Mouse (Mus musculus) MEL (cell line): ENCODE results near the gene Ndufb6. TPM values are rescaled to one million over a fixed set of nuclear protein-coding genes. Genes with fewer than 3 reads are reported as not detected.

Experiments used
- DNase-seq: peaks from one replicate; pipeline ENCODE4 v3.0.0; 2011; ENCODE audit warnings: low read depth, low spot score
- H3K27ac ChIP-seq: 2 replicates; pipeline ENCODE4 v1.5.1; 2012; ENCODE audit warnings: low read depth, mild to moderate bottlenecking, control low read depth, low read length, moderate library complexity; ENCODE audit not compliant: control insufficient read depth
- H3K27me3 ChIP-seq, 2 experiments: fragments of 150-350 bp in 1 of 2; sonication (generic) in 1 of 2; 2 replicates each; pipeline ENCODE4 v1.6.1; 2012; ENCODE audit warnings: low read length in 2 of 2, mild to moderate bottlenecking in 2 of 2, improper control_type of control experiment in 1 of 2, moderate library complexity in 1 of 2; ENCODE audit not compliant: insufficient read depth in 2 of 2, control insufficient read depth in 1 of 2
- H3K36me3 ChIP-seq, 2 experiments: 2 replicates each; pipeline ENCODE4 v1.6.1; 2012 to 2014; ENCODE audit warnings: low read length in 2 of 2, improper control_type of control experiment in 1 of 2, inconsistent platforms in 1 of 2, mild to moderate bottlenecking in 1 of 2; ENCODE audit not compliant: insufficient read depth in 2 of 2, control insufficient read depth in 1 of 2
- H3K4me1 ChIP-seq, 2 experiments: fragments of 150-350 bp in 1 of 2; sonication (generic) in 1 of 2; 2 replicates each; pipeline ENCODE4 v1.6.1; 2012; ENCODE audit warnings: low read length in 2 of 2, improper control_type of control experiment in 1 of 2, mild to moderate bottlenecking in 1 of 2; ENCODE audit not compliant: insufficient read depth in 2 of 2, control insufficient read depth in 1 of 2
- H3K4me3 ChIP-seq, 2 experiments: fragments of 150-350 bp in 1 of 2; sonication (generic) in 1 of 2; 2 replicates each; pipeline ENCODE4 v1.5.1; 2012; ENCODE audit warnings: low read depth in 2 of 2, low read length in 2 of 2, mild to moderate bottlenecking in 2 of 2, moderate library complexity in 2 of 2, control low read depth in 1 of 2, improper control_type of control experiment in 1 of 2; ENCODE audit not compliant: control insufficient read depth in 1 of 2, insufficient read depth in 1 of 2
- H3K79me2 ChIP-seq: 2 replicates; pipeline ENCODE4 v1.6.1; 2012; ENCODE audit warnings: mild to moderate bottlenecking, low read length, moderate library complexity; ENCODE audit not compliant: control insufficient read depth, poor library complexity, insufficient read depth
- H3K9ac ChIP-seq: 2 replicates; pipeline ENCODE4 v1.6.1; 2012; ENCODE audit warnings: low read depth, mild to moderate bottlenecking, control low read depth, low read length, moderate library complexity; ENCODE audit not compliant: control insufficient read depth, poor library complexity, severe bottlenecking
- H3K9me3 ChIP-seq: fragments of 150-350 bp; sonication (generic); replicated peaks from 2 replicates; pipeline ENCODE4 v1.6.1; 2012; ENCODE audit warnings: mild to moderate bottlenecking, low read length, improper control_type of control experiment, moderate library complexity; ENCODE audit not compliant: insufficient read depth
- BHLHE40 ChIP-seq: IDR thresholded peaks from 2 replicates; pipeline ENCODE4 v1.6.1; 2012; ENCODE audit warnings: low read depth, mild to moderate bottlenecking, inconsistent platforms, low read length, improper control_type of control experiment, borderline replicate concordance
- CTCF ChIP-seq, 3 experiments: IDR thresholded peaks in 2 of 3; conservative IDR thresholded peaks in 1 of 3; 2 replicates each; pipeline ENCODE4 v1.5.1; 2011 to 2012; ENCODE audit warnings: low read length in 3 of 3, low read depth in 2 of 3, mild to moderate bottlenecking in 2 of 3, improper control_type of control experiment in 1 of 3, inconsistent platforms in 1 of 3, mixed read lengths in 1 of 3, moderate library complexity in 1 of 3; ENCODE audit not compliant: control insufficient read depth in 1 of 3, insufficient read depth in 1 of 3, poor library complexity in 1 of 3, severe bottlenecking in 1 of 3
- EP300 ChIP-seq, 2 experiments: IDR thresholded peaks; 2 replicates each; pipeline ENCODE4 v1.6.1; 2011; ENCODE audit warnings: improper control_type of control experiment in 2 of 2, low read length in 2 of 2, low read depth in 1 of 2, mild to moderate bottlenecking in 1 of 2
- ETS1 ChIP-seq: IDR thresholded peaks from 2 replicates; pipeline ENCODE4 v1.6.1; 2012; ENCODE audit warnings: low read depth, mild to moderate bottlenecking, inconsistent platforms, low read length, improper control_type of control experiment, moderate library complexity
- GABPA ChIP-seq: IDR thresholded peaks from 2 replicates; pipeline ENCODE4 v1.6.1; 2012; ENCODE audit warnings: low read depth, mild to moderate bottlenecking, inconsistent platforms, low read length, improper control_type of control experiment, moderate library complexity
- GATA1 ChIP-seq: IDR thresholded peaks from 2 replicates; pipeline ENCODE4 v1.6.1; 2011; ENCODE audit warnings: low read depth, low read length, improper control_type of control experiment
- HCFC1 ChIP-seq: IDR thresholded peaks from 2 replicates; pipeline ENCODE4 v1.6.1; 2012; ENCODE audit warnings: low read depth, mild to moderate bottlenecking, inconsistent platforms, low read length, improper control_type of control experiment, moderate library complexity
- MAFK ChIP-seq: IDR thresholded peaks from 2 replicates; pipeline ENCODE4 v1.6.1; 2011; ENCODE audit warnings: low read depth, mild to moderate bottlenecking, low read length, improper control_type of control experiment, borderline replicate concordance
- MAX ChIP-seq: IDR thresholded peaks from 2 replicates; pipeline ENCODE4 v1.6.1; 2011; ENCODE audit warnings: low read length, improper control_type of control experiment
- MAZ ChIP-seq: IDR thresholded peaks from 2 replicates; pipeline ENCODE4 v1.6.1; 2012; ENCODE audit warnings: low read depth, mild to moderate bottlenecking, inconsistent platforms, low read length, improper control_type of control experiment
- MEF2A ChIP-seq: IDR thresholded peaks from 2 replicates; pipeline ENCODE4 v1.6.1; 2014; ENCODE audit warnings: low read depth, mild to moderate bottlenecking, inconsistent platforms, low read length, improper control_type of control experiment; ENCODE audit not compliant: poor library complexity, insufficient replicate concordance, severe bottlenecking; ENCODE audit errors: extremely low read depth
- MXI1 ChIP-seq: IDR thresholded peaks from 2 replicates; pipeline ENCODE4 v1.6.1; 2011; ENCODE audit warnings: mild to moderate bottlenecking, low read depth, low read length, improper control_type of control experiment
- MYB ChIP-seq: IDR thresholded peaks from 2 replicates; pipeline ENCODE4 v1.6.1; 2011; ENCODE audit warnings: mild to moderate bottlenecking, low read depth, low read length, improper control_type of control experiment
- MYC ChIP-seq: IDR thresholded peaks from 2 replicates; pipeline ENCODE4 v1.6.1; 2011; ENCODE audit warnings: low read depth, mild to moderate bottlenecking, low read length, improper control_type of control experiment, moderate library complexity
- SIN3A ChIP-seq: IDR thresholded peaks from 2 replicates; pipeline ENCODE4 v1.6.1; 2012; ENCODE audit warnings: low read length, improper control_type of control experiment, inconsistent platforms
- TAL1 ChIP-seq: IDR thresholded peaks from 2 replicates; pipeline ENCODE4 v1.6.1; 2012; ENCODE audit warnings: mild to moderate bottlenecking, inconsistent platforms, low read length, moderate library complexity, mixed read lengths
- USF2 ChIP-seq, 2 experiments: IDR thresholded peaks; 2 replicates each; pipeline ENCODE4 v1.6.1; 2011 to 2012; ENCODE audit warnings: improper control_type of control experiment in 2 of 2, low read length in 2 of 2, borderline replicate concordance in 1 of 2, inconsistent platforms in 1 of 2, low read depth in 1 of 2, mild to moderate bottlenecking in 1 of 2; ENCODE audit not compliant: insufficient read depth in 1 of 2
- ZMIZ1 ChIP-seq: IDR thresholded peaks from 2 replicates; pipeline ENCODE4 v1.6.1; 2012; ENCODE audit warnings: low read depth, mild to moderate bottlenecking, inconsistent platforms, low read length, improper control_type of control experiment, moderate library complexity
- ZNF384 ChIP-seq: IDR thresholded peaks from 2 replicates; pipeline ENCODE4 v1.6.1; 2012; ENCODE audit warnings: low read depth, mild to moderate bottlenecking, inconsistent platforms, low read length, improper control_type of control experiment
- polyA plus RNA-seq, 2 experiments: library from polyadenylated mRNA; stranded (reverse) in 1 of 2; unstranded in 1 of 2; fragments of >175 nt in 1 of 2; fragments of >200 nt in 1 of 2; gene quantifications; 2 replicates each; pipeline versions ENCODE4 v1.2.1 to v1.2.4; 2012; ENCODE audit warnings: low replicate concordance in 2 of 2, low read depth in 1 of 2; ENCODE audit not compliant: insufficient read length in 2 of 2, insufficient read depth in 1 of 2, missing spikeins in 1 of 2
- total RNA-seq: library from RNA; depleted of rRNA; stranded (reverse); fragments of 300-350 nt; gene quantifications from 2 replicates; pipeline ENCODE4 v1.2.3, GENCODE M21; 2012

Gene Ndufb6
- total and polyA plus RNA-seq, 3 experiments, result 146 to 229 TPM; not detected in 1

- Histone ChIP-seq H3K4me1 (no peaks in the 10 kb centered on the region), H3K36me3 (no peaks in the 10 kb centered on the region), H3K27ac (no peak overlapping the region), H3K27me3 (no peaks in the 10 kb centered on the region), H3K4me3 (no peak overlapping the region), H3K9me3 (no peaks in the 10 kb centered on the region), H3K9ac (no peak overlapping the region), H3K79me2 (no peaks in the 10 kb centered on the region)
- DNase-seq, result peak; percentile 30
- no peak for TF ChIP-seq GABPA
- no peak for TF ChIP-seq MYC
- no peak for TF ChIP-seq USF2 (IDR thresholded peaks at IDR 0.05; ENCODE audit: borderline replicate concordance in 1 of 2, insufficient read depth in 1 of 2, low read depth in 1 of 2, low read length in 2 of 2)
- TF ChIP-seq ZNF384, result no peak
- TF ChIP-seq EP300 (IDR thresholded peaks at IDR 0.05; ENCODE audit: low read depth in 1 of 2, low read length in 2 of 2), result no peak
- no peak for TF ChIP-seq MAX
- no peak for TF ChIP-seq SIN3A
Observed at GRCm38 (mm10) chr4:40233062-40233664, 46.1 kb downstream of the Ndufb6 start.

DNA sequence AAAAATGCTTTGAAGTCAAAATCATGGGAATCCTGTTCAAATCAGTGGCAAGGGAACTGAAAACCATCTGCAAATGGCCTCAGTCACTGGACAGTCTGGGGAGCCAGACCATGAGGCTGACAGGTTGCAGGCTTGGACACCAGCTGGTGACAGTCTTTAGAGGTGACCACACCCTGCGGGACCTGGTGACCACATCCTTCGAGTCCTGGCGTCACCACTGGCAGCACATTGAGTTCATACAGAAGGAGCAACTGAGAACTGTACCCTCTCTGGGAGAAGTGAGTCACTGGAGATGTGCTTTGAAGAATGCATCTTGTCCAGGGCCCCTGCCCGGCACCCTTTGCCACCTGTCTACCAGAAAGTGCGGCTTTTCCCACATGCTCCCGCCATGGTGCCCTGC lies 49.5 kb downstream of the Ndufb6 start:
- Histone ChIP-seq H3K27ac (no peak overlapping the region), H3K4me1 (no peaks in the 10 kb centered on the region)
- TF ChIP-seq MXI1, result no peak
- TF ChIP-seq TAL1, result no peak
- no peak for TF ChIP-seq MAFK
- TF ChIP-seq MEF2A, result no peak
- no peak for TF ChIP-seq MYB
- TF ChIP-seq ZMIZ1, result no peak
- TF ChIP-seq HCFC1, result no peak
- no peak for TF ChIP-seq MAZ
- TF ChIP-seq BHLHE40, result no peak
- no peak for TF ChIP-seq SIN3A
- TF ChIP-seq ETS1, result no peak
- no peak for TF ChIP-seq GATA1
- TF ChIP-seq CTCF (IDR thresholded peaks at IDR 0.05 in 2 of 3, conservative IDR thresholded peaks at IDR 0.05 in 1 of 3; ENCODE audit: control insufficient read depth in 1 of 3, insufficient read depth in 1 of 3, low read depth in 2 of 3, low read length in 3 of 3, poor library complexity in 1 of 3, severe bottlenecking in 1 of 3), result no peak
- TF ChIP-seq, all 39 proteins: peak for 0
- Histone ChIP-seq H3K9me3 (no peaks in the 10 kb centered on the region), H3K4me3 (no peak overlapping the region), H3K36me3 (no peaks in the 10 kb centered on the region), H3K27me3 (no peaks in the 10 kb centered on the region), H3K9ac (no peak overlapping the region), H3K79me2 (no peaks in the 10 kb centered on the region)
- DNase-seq, result no peak
